Mouse (Mus musculus): ENCODE measurements around the gene Tmem56. TPM values are rescaled to one million over a fixed set of nuclear protein-coding genes. Genes with fewer than 3 reads are reported as not detected.

Tmem56 gene
- polyA plus RNA-seq, 1 experiment from 2014 or later = 1.3 TPM

DNA sequence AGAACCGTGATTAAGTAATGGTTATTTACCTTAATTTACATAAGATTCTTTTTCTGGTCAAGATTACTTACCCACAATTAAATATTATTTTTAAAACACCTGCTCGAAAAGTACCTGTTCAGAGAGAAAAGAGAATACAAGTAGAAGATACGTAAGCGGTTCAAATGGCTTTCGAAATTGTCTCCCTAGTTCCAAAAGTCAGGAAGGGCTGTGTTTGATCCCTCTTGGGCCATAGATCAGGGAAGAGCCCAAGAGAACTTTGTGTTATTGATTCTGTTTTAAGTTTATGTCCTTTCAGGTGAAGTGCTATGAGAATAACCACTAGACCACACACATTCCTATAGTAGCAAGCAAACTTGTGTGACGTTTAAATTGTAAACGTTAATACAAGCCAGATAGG is 95.4 kb downstream of the Tmem56 start:
- 77% methylated on average over 7 of the region's 7 CpGs for WGBS

DNA sequence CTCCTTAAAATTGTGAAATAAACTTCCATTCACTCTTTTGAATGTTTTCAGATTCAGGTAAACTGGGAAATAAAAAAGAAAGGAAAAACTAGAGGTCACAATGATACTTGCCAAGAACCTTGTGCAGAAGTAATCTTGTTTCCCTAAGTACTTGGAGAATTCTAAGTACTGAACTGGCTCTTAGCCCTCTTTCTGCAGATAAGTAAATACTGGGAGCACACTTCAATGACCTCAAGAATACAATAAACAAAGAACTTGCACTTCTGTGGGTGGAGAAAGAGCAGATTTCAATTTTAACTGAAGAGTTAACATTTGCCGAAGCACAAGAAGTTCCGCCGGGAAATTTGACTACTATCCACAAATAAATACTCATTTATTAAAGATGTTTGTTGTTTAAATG is 96.0 kb downstream of the Tmem56 start:
- Histone ChIP-seq H3K4me2 (ENCODE audit: low read depth, low read length) (no peak overlapping the region), H3K27me3 (replicated peaks; ENCODE audit: control insufficient read depth, insufficient read depth, low read length) (no peaks in the 10 kb centered on the region), H3K4me3 (ENCODE audit: low read length) (no peak overlapping the region), H3K36me3 (ENCODE audit: control insufficient read depth, insufficient read depth, low read length) (no peaks in the 10 kb centered on the region), H3K9me3 (ENCODE audit: control insufficient read depth, low read length) (no peaks in the 10 kb centered on the region), H3K4me1 (ENCODE audit: control insufficient read depth, insufficient read depth, low read length) (no peaks in the 10 kb centered on the region), H3K9ac (ENCODE audit: low read depth, low read length) (no peak overlapping the region), H3K27ac (ENCODE audit: low read length) (no peak overlapping the region)
- no peak for ATAC-seq
- WGBS = 62% methylated on average over 3 of the region's 3 CpGs

More for the DNA sequence above, 95.4 kb downstream of the Tmem56 start:
- H3K4me3 ChIP-seq (ENCODE audit: low read length) = no peak overlapping the region
- no peaks in the 10 kb centered on the region for H3K36me3 ChIP-seq (ENCODE audit: control insufficient read depth, insufficient read depth, low read length)
- H3K9me3 ChIP-seq (ENCODE audit: control insufficient read depth, low read length) = no peaks in the 10 kb centered on the region
- H3K4me1 ChIP-seq (ENCODE audit: control insufficient read depth, insufficient read depth, low read length) = no peaks in the 10 kb centered on the region
- H3K9ac ChIP-seq (ENCODE audit: low read depth, low read length) = no peak overlapping the region
- ATAC-seq = no peak
- H3K4me2 ChIP-seq (ENCODE audit: low read depth, low read length) = no peak overlapping the region
- no peak overlapping the region for H3K27ac ChIP-seq (ENCODE audit: low read length)
- H3K27me3 ChIP-seq (replicated peaks; ENCODE audit: control insufficient read depth, insufficient read depth, low read length) = no peaks in the 10 kb centered on the region

DNA sequence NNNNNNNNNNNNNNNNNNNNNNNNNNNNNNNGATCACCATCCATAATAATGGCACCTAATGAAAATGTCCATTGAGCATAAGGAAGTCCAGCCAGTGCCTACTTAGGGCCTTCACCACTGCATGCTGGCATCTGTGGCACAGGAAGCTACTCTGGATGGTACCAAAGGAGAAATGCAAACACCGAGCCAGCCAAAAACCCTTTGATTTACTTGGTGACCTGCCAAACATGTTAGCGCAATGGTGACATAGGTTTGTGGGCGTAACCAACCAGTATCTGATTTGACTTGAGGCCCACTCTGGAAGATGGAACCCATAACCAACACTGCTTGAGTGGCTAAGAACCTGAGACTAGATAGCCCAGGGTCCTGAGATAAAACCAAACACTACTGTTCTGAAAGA is 97.7 kb downstream of the Tmem56 start:
- no peak overlapping the region for H3K4me2 ChIP-seq (ENCODE audit: low read depth, low read length)
- H3K27me3 ChIP-seq (replicated peaks; ENCODE audit: control insufficient read depth, insufficient read depth, low read length) = no peaks in the 10 kb centered on the region
- 91% methylated on average over 3 of the region's 3 CpGs for WGBS
- H3K4me3 ChIP-seq (ENCODE audit: low read length) = no peak overlapping the region
- H3K4me1 ChIP-seq (ENCODE audit: control insufficient read depth, insufficient read depth, low read length) = no peaks in the 10 kb centered on the region
- no peak overlapping the region for H3K9ac ChIP-seq (ENCODE audit: low read depth, low read length)
- ATAC-seq = no peak
- no peaks in the 10 kb centered on the region for H3K36me3 ChIP-seq (ENCODE audit: control insufficient read depth, insufficient read depth, low read length)
- H3K9me3 ChIP-seq (ENCODE audit: control insufficient read depth, low read length) = no peaks in the 10 kb centered on the region
- no peak overlapping the region for H3K27ac ChIP-seq (ENCODE audit: low read length)

DNA sequence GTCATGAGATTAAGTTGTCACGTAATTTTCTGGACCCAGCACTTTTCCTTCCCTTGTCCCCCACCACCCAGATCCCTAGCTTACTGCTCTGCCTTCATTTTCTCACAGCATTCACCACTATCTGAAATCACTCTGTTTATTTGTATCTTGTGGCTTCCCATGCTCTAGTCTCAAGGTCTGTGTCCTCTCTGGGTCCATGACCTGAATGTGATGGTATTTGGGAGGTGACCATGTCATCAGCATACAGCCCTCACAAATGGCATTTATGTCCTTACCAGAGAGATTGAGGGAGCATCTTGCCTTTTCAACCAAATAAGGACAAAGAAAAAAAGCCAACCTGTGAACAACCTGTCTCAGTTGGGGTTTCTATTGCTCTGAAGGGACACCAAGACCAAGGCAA is 106.9 kb downstream of the Tmem56 start:
- H3K27me3 ChIP-seq (replicated peaks; ENCODE audit: control insufficient read depth, insufficient read depth, low read length) = no peaks in the 10 kb centered on the region
- no peak overlapping the region for H3K27ac ChIP-seq (ENCODE audit: low read length)
- no peak overlapping the region for H3K9ac ChIP-seq (ENCODE audit: low read depth, low read length)
- H3K4me2 ChIP-seq (ENCODE audit: low read depth, low read length) = no peak overlapping the region
- no peaks in the 10 kb centered on the region for H3K9me3 ChIP-seq (ENCODE audit: control insufficient read depth, low read length)
- no peaks in the 10 kb centered on the region for H3K4me1 ChIP-seq (ENCODE audit: control insufficient read depth, insufficient read depth, low read length)
- WGBS = 89% methylated on average over 1 of the region's 1 CpGs
- no peaks in the 10 kb centered on the region for H3K36me3 ChIP-seq (ENCODE audit: control insufficient read depth, insufficient read depth, low read length)
- no peak overlapping the region for H3K4me3 ChIP-seq (ENCODE audit: low read length)
- no peak for ATAC-seq

DNA sequence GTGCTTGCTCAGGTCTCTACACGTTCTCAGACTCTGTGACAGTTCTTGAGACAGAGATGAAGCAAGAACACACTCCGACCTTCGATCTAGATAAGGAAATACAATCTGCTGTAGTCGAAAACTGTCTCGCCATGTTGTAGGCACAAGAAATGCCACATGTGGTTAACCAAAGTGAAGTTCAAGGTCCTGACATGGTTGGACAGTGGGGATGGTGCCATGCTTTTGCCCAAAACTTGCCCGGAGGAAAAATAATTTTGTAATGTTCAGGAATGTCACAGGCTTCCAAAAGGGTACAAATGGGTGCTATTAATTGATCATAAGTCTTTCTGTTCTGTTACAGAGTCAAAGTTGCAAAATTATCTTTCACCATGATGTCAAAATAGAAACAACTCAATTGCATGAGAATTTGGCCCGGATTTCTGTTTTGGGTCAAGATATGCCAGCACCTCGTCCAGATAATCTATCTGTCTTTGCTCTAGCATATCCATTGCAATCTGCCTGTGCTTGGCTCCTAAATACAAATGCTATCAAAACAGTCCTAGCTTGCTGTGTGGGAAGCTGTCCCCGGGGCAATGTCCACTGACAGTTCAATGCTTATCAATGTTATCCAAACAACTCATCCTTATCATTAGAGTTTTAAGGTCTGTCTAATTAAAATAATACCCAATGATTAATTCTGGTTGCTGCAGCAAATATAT is 108.5 kb downstream of the Tmem56 start:
- Histone ChIP-seq H3K4me1 (ENCODE audit: control insufficient read depth, insufficient read depth, low read length) (no peaks in the 10 kb centered on the region), H3K4me2 (ENCODE audit: low read depth, low read length) (no peak overlapping the region), H3K4me3 (ENCODE audit: low read length) (no peak overlapping the region), H3K36me3 (ENCODE audit: control insufficient read depth, insufficient read depth, low read length) (no peaks in the 10 kb centered on the region), H3K9ac (ENCODE audit: low read depth, low read length) (no peak overlapping the region), H3K9me3 (ENCODE audit: control insufficient read depth, low read length) (no peaks in the 10 kb centered on the region), H3K27me3 (replicated peaks; ENCODE audit: control insufficient read depth, insufficient read depth, low read length) (no peaks in the 10 kb centered on the region), H3K27ac (ENCODE audit: low read length) (no peak overlapping the region)
- no peak for ATAC-seq
- WGBS = 67% methylated on average over 9 of the region's 9 CpGs

DNA sequence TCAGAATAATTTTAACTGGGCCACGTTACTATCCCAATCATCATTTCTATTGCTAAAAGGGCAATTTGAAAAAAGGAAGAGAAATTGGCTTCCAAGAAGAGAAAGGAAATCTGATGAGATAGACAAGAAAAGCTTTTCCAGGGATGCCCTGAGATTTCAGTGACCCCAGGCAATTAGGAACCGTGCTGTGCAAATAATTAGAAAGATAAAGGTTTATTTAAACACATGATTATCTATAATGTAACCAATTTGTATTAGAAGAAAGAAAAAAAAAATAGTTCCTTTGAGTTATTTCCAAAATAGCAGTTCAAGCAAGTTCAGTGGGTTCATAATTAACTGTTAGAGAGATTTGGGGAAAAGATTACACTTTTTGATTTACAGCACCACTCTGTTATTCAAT is 110.2 kb downstream of the Tmem56 start:
- Histone ChIP-seq H3K27ac (ENCODE audit: low read length) (no peak overlapping the region), H3K36me3 (ENCODE audit: control insufficient read depth, insufficient read depth, low read length) (no peaks in the 10 kb centered on the region), H3K4me1 (ENCODE audit: control insufficient read depth, insufficient read depth, low read length) (no peaks in the 10 kb centered on the region), H3K9ac (ENCODE audit: low read depth, low read length) (no peak overlapping the region), H3K27me3 (replicated peaks; ENCODE audit: control insufficient read depth, insufficient read depth, low read length) (no peaks in the 10 kb centered on the region), H3K4me2 (ENCODE audit: low read depth, low read length) (no peak overlapping the region), H3K4me3 (ENCODE audit: low read length) (no peak overlapping the region), H3K9me3 (ENCODE audit: control insufficient read depth, low read length) (no peaks in the 10 kb centered on the region)
- ATAC-seq = no peak
- 78% methylated on average over 2 of the region's 2 CpGs for WGBS

DNA sequence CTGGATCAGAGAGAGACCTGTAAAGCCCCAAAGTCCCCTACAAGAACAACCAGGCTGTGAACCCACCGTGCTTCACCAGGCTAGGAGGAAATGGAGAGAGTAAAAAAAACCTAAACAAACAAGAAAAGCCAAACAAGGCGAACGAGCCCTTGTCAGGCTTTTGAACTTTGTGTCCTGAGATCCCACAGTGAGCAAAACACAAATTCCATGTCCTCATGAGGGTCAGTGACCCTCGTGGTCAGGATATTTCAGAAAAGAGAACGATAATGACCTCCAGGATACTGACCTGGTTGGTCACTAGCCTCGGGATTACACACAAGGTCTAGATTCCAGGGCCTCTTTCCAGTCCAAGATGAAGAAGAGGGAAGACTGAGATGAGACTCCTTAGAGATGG is 111.0 kb downstream of the Tmem56 start:
- Histone ChIP-seq H3K9me3 (ENCODE audit: control insufficient read depth, low read length) (no peaks in the 10 kb centered on the region), H3K27me3 (replicated peaks; ENCODE audit: control insufficient read depth, insufficient read depth, low read length) (no peaks in the 10 kb centered on the region), H3K36me3 (ENCODE audit: control insufficient read depth, insufficient read depth, low read length) (no peaks in the 10 kb centered on the region), H3K4me3 (ENCODE audit: low read length) (peak overlapping the region; percentile 67), H3K4me1 (ENCODE audit: control insufficient read depth, insufficient read depth, low read length) (no peaks in the 10 kb centered on the region), H3K27ac (ENCODE audit: low read length) (no peak overlapping the region), H3K4me2 (ENCODE audit: low read depth, low read length) (peak overlapping the region; percentile 74), H3K9ac (ENCODE audit: low read depth, low read length) (0 out of 2 replicates have a peak overlapping the region, but pooled peaks have one; percentile 77)
- no peak; the same call in 1 of the 2 replicates for ATAC-seq
- WGBS = 39% methylated on average over 6 of the region's 6 CpGs

DNA sequence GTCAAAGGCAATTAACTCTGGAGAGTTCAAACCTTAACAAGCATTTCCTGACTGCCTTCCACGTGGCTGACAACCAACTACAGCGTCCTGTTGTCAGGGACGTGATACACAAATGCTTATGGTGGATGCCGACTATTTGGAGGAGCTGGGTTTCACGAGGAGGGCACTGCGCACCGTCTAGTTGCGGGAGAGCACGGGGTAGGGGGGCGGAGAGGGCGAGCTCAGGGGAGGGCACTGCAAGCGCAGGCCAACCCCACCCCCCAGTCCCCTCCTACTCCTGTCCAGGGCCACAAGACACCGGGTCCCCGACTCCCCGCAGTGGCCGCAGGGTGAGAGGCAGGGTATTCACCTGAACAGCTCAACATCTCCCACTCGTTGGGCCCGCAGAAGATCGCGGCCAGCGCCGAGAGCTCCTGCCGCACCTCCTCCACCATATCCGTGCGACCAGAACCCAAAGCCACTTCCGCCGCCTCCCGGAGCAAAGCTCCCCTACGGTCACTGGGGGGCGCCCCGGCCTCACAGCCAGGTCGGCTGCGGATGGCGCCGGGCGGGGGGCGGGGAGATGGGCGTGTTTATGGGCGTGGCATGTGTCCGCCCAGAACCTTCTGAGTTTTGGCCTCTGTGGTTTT is 111.5 kb downstream of the Tmem56 start, which contains the start of gene Rwdd3:
Gene Rwdd3 (minus strand): TSS at position 453 of the 629 bp plus-strand sequence.
- Histone ChIP-seq H3K27me3 (replicated peaks; ENCODE audit: control insufficient read depth, insufficient read depth, low read length) (no peaks in the 10 kb centered on the region), H3K4me2 (ENCODE audit: low read depth, low read length) (peak within 1 kb of the TSS; percentile 74), H3K36me3 (ENCODE audit: control insufficient read depth, insufficient read depth, low read length) (no peaks in the 10 kb centered on the region), H3K9ac (ENCODE audit: low read depth, low read length) (peak within 1 kb of the TSS; percentile 77), H3K27ac (ENCODE audit: low read length) (peak within 1 kb of the TSS; percentile 63), H3K9me3 (ENCODE audit: control insufficient read depth, low read length) (no peaks in the 10 kb centered on the region), H3K4me3 (ENCODE audit: low read length) (peak within 1 kb of the TSS; percentile 67), H3K4me1 (ENCODE audit: control insufficient read depth, insufficient read depth, low read length) (no peaks in the 10 kb centered on the region)
- WGBS = under 1% methylated on average over 40 of the region's 40 CpGs
- ATAC-seq = peak; percentile 98

DNA sequence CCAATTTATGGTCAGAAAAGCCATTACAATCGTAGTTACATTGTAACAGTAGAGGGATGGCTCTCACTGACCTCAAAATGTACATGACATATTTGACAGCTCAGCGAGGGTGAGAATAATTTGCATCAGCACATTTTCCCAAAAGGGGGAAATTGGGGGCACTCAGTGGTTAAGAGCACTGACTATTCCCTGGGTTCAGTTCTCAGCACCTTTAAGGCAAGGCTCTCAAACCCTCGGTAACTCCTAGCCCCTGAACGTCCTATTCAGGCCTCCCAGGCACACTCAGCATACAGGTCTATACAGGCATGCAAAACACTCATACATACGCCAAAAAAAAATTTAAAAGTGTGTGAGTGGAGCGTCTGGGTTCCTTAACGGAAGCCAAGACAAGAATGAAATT is 112.3 kb downstream of the Tmem56 start:
- Histone ChIP-seq H3K4me1 (ENCODE audit: control insufficient read depth, insufficient read depth, low read length) (no peaks in the 10 kb centered on the region), H3K9ac (ENCODE audit: low read depth, low read length) (no peak overlapping the region; the same call in 1 of the 2 replicates), H3K4me2 (ENCODE audit: low read depth, low read length) (peak overlapping the region; percentile 74), H3K27ac (ENCODE audit: low read length) (no peak overlapping the region), H3K27me3 (replicated peaks; ENCODE audit: control insufficient read depth, insufficient read depth, low read length) (no peaks in the 10 kb centered on the region), H3K9me3 (ENCODE audit: control insufficient read depth, low read length) (no peaks in the 10 kb centered on the region), H3K4me3 (ENCODE audit: low read length) (peak overlapping the region; percentile 67), H3K36me3 (ENCODE audit: control insufficient read depth, insufficient read depth, low read length) (no peaks in the 10 kb centered on the region)
- ATAC-seq = no peak
- WGBS = 46% methylated on average over 7 of the region's 7 CpGs
